Mouse (Mus musculus) lung, embryonic 14.5 days (tissue): ENCODE results near the gene Bak1. TPM values are rescaled to one million over a fixed set of nuclear protein-coding genes. Genes with fewer than 3 reads are reported as not detected.

Experiments used
- ATAC-seq: fragments of 200-750 bp; cut with Nextera tagmentation; 2 replicates; pipeline ENCODE4 v1.8.0; 2017; ENCODE audit warnings: mild to moderate bottlenecking, moderate TSS enrichment, moderate library complexity; ENCODE audit not compliant: insufficient read depth
- DNase-seq: peaks from one replicate; pipeline ENCODE4 v3.0.0-alpha.2; 2015
- H3K27ac ChIP-seq: fragments of 300-500 bp; sonication (generic); 2 replicates; pipeline ENCODE4 v1.5.1; 2014; ENCODE audit warnings: low read depth, mild to moderate bottlenecking, moderate library complexity
- H3K27me3 ChIP-seq: fragments of 300-500 bp; sonication (generic); 2 replicates; pipeline ENCODE4 v1.6.1; 2014; ENCODE audit warnings: low read length, control low read depth; ENCODE audit not compliant: insufficient read depth
- H3K36me3 ChIP-seq: fragments of 300-500 bp; sonication (generic); 2 replicates; pipeline ENCODE4 v1.6.1; 2014; ENCODE audit warnings: control low read depth; ENCODE audit not compliant: insufficient read depth
- H3K4me1 ChIP-seq: fragments of 300-500 bp; sonication (generic); 2 replicates; pipeline ENCODE4 v1.6.1; 2014; ENCODE audit warnings: antibody characterized with exemption, control low read depth; ENCODE audit not compliant: insufficient read depth
- H3K4me2 ChIP-seq: fragments of 300-500 bp; sonication (generic); 2 replicates; pipeline ENCODE4 v1.6.1; 2014; ENCODE audit warnings: mild to moderate bottlenecking
- H3K4me3 ChIP-seq: fragments of 300-500 bp; sonication (generic); 2 replicates; pipeline ENCODE4 v1.5.1; 2014; ENCODE audit warnings: low read depth, low read length
- H3K9ac ChIP-seq: fragments of 300-500 bp; sonication (generic); 2 replicates; pipeline ENCODE4 v1.6.1; 2014
- H3K9me3 ChIP-seq: fragments of 300-500 bp; sonication (generic); 2 replicates; pipeline ENCODE4 v1.6.1; 2016; ENCODE audit warnings: low read depth, low read length, control low read depth
- CTCF ChIP-seq: IDR thresholded peaks from 2 replicates; pipeline ENCODE4 v1.5.1; 2016; ENCODE audit warnings: antibody characterized with exemption, low read depth
- WGBS: fragments of 180-500 bp; shearing (Covaris S2); extraction: QIAGEN DNeasy Blood & Tissue Kit; methylation state at CpG from one replicate; pipeline ENCODE4 v1.1.7; 2014; 5-methylcytosine and 5-hydroxymethylcytosine counted together
- polyA plus RNA-seq: library from polyadenylated mRNA; unstranded; fragments of >200 nt; fragmentation: Nextera tagmentation; extraction: Ambion mirVana; gene quantifications from 2 replicates; pipeline ENCODE4 v1.2.1, GENCODE M21; 2014

Gene Bak1
- polyA plus RNA-seq, 1 experiment from 2014 or later = 12.0 TPM

DNA sequence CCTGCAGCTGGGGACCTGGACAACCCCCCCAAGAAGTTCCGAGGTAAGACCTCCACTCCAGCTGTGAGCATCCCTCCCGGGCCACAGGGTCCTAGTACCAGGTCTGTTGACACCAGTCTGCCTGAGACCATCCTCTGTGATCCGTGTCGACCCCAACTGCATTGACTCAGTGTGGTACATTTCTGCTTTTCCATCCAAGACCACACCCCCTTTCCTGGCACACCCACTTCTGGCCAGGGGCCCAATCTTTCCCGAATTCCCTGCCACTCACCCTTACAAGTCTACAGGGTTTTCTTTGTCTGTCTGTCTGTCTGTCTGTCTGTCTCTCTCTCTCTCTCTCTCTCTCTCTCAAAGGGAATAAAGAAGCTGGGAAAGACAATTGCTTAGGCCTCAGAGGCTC, 44.3 kb upstream of the Bak1 start:
- H3K36me3 ChIP-seq = no peaks in the 10 kb centered on the region
- WGBS = 73% methylated on average over 5 of the region's 5 CpGs
- DNase-seq = no peak
- no peak overlapping the region for H3K4me2 ChIP-seq
- H3K27ac ChIP-seq = no peak overlapping the region
- no peaks in the 10 kb centered on the region for H3K4me1 ChIP-seq
- ATAC-seq = no peak
- H3K4me3 ChIP-seq = no peak overlapping the region
- no peak for TF ChIP-seq CTCF
- H3K9ac ChIP-seq = no peak overlapping the region
- H3K9me3 ChIP-seq = no peaks in the 10 kb centered on the region
- H3K27me3 ChIP-seq = no peaks in the 10 kb centered on the region

DNA sequence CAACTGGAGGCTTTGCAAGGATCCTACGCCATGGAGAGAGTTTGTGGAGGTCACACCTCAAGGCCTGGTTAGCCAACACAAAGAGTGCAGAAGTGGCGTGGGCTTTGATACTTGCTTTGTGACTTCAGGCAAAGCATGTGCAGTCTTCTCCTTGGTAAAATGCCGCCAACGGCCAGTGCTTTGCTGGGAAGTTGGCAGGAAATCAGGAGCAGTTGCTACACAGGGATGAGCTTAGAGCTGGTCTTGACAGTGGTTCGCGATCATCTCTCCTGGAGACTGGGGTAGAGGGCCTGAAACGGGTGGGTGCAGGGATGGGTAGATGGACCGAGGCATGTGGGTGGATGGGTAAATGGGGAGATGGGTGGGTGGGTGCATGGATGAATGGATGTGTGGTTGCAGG, 43.6 kb upstream of the Bak1 start:
- no peak for TF ChIP-seq CTCF
- DNase-seq = no peak
- Histone ChIP-seq H3K27ac (no peak overlapping the region), H3K4me1 (no peaks in the 10 kb centered on the region), H3K9me3 (no peaks in the 10 kb centered on the region), H3K36me3 (no peaks in the 10 kb centered on the region), H3K9ac (no peak overlapping the region), H3K4me2 (no peak overlapping the region), H3K4me3 (no peak overlapping the region), H3K27me3 (no peaks in the 10 kb centered on the region)
- ATAC-seq = no peak
- WGBS = 89% methylated on average over 8 of the region's 8 CpGs

DNA sequence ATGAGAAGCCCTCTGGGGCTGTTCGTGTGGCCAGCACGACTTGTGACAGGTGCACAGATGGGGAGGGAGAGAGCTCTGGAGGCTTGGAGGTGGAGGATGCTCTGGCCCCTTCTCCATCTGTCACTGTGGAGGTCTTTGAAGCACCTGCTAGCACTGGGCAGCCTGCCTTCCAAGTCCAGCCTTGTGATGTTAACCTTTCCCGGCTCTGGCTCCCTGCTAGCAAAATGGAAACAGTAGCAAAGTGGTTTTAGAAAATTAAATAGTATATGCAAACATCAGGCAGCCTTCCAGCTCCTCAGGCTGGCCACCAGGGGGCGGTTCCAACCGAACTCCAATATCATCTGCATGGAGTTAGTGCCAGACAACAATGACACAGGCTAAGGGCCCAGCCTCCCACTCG, 42.8 kb upstream of the Bak1 start:
- H3K4me2 ChIP-seq = no peak overlapping the region
- no peaks in the 10 kb centered on the region for H3K27me3 ChIP-seq
- peak; percentile 71 for TF ChIP-seq CTCF
- DNase-seq (peak; percentile 52), ATAC-seq (no peak)
- H3K4me3 ChIP-seq = no peak overlapping the region
- H3K9ac ChIP-seq = no peak overlapping the region
- H3K9me3 ChIP-seq = no peaks in the 10 kb centered on the region
- no peaks in the 10 kb centered on the region for H3K4me1 ChIP-seq
- no peaks in the 10 kb centered on the region for H3K36me3 ChIP-seq
- H3K27ac ChIP-seq = no peak overlapping the region
- 40% methylated on average over 6 of the region's 6 CpGs for WGBS

- H3K4me1 ChIP-seq = no peaks in the 10 kb centered on the region
- WGBS = 84% methylated on average over 7 of the region's 7 CpGs
Observed at GRCm38 (mm10) chr17:27070913-27071312, 42.1 kb upstream of the Bak1 start.

DNA sequence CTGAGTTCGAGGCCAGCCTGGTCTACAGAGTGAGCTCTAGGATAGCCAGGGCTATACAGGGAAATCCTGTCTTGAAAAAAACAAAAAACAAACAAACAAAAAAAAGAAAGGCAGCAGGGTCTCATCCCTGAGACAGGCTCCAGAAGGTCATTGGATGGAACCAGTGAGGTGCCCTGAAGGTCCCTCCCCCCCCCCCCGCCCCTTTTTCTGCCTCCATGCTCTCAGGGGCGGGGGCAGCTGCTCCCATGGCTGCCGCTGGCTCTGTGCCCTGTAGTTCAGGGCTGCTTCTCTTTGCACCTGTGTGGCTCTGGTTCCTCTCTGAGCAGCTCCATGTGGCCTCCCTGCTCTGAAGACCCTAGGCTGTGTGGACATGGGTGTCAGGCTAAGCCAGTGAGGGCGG, 40.3 kb upstream of the Bak1 start:
- no peak overlapping the region for H3K4me3 ChIP-seq
- H3K36me3 ChIP-seq = no peaks in the 10 kb centered on the region
- no peak overlapping the region for H3K27ac ChIP-seq
- ATAC-seq (no peak), DNase-seq (no peak)
- no peaks in the 10 kb centered on the region for H3K27me3 ChIP-seq
- whole genome bisulfite sequencing = 67% methylated on average over 4 of the region's 5 CpGs
- H3K4me1 ChIP-seq = no peaks in the 10 kb centered on the region
- H3K9ac ChIP-seq = no peak overlapping the region
- H3K4me2 ChIP-seq = no peak overlapping the region
- no peak for TF ChIP-seq CTCF
- no peaks in the 10 kb centered on the region for H3K9me3 ChIP-seq

More at GRCm38 (mm10) chr17:27070913-27071312, 42.1 kb upstream of the Bak1 start:
- no peaks in the 10 kb centered on the region for H3K36me3 ChIP-seq
- no peak overlapping the region for H3K4me2 ChIP-seq
- H3K27me3 ChIP-seq = no peaks in the 10 kb centered on the region
- H3K4me3 ChIP-seq = no peak overlapping the region
- no peak overlapping the region for H3K9ac ChIP-seq
- no peak for TF ChIP-seq CTCF
- H3K9me3 ChIP-seq = no peaks in the 10 kb centered on the region
- no peak for ATAC-seq
- no peak overlapping the region for H3K27ac ChIP-seq
- DNase-seq = no peak

DNA sequence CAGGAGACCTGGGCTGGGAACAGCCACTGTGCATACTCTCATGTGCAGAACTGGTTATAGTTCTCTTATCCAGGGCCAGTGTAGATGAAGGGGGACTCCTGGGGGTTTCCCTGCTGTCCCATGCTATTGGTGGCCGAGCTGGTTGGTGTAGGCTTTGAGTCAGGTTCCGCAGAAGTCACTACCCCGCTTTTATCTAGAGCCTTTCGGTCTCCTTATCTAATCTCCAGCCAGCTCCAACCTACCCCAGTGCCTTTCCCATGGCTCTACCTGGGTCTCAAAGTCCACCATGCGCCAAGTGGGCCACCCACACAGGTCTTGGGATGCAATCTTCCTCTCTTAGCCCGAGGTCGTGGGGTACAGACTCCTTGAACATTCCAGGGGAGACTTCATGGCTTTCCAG, 37.3 kb upstream of the Bak1 start:
- TF ChIP-seq CTCF = no peak
- Histone ChIP-seq H3K9ac (no peak overlapping the region), H3K27ac (no peak overlapping the region), H3K27me3 (no peaks in the 10 kb centered on the region), H3K4me1 (0 out of 2 replicates have a peak, but pooled peaks cover 5% of the 10 kb centered on the region), H3K4me2 (no peak overlapping the region), H3K36me3 (no peaks in the 10 kb centered on the region), H3K9me3 (no peaks in the 10 kb centered on the region), H3K4me3 (no peak overlapping the region)
- WGBS = 48% methylated on average over 7 of the region's 7 CpGs
- no peak for ATAC-seq
- no peak for DNase-seq

GRCm38 (mm10) chr17:27064195-27064594, 35.4 kb upstream of the Bak1 start:
- DNase-seq (no peak), ATAC-seq (no peak; the same call in 1 of the 2 replicates)
- 28% methylated on average over 2 of the region's 2 CpGs for WGBS
- Histone ChIP-seq H3K27ac (0 out of 2 replicates have a peak overlapping the region, but pooled peaks have one; percentile 12), H3K9ac (no peak overlapping the region), H3K9me3 (no peaks in the 10 kb centered on the region), H3K4me1 (0 out of 2 replicates have a peak, but pooled peaks cover 5% of the 10 kb centered on the region), H3K4me3 (no peak overlapping the region), H3K4me2 (no peak overlapping the region), H3K27me3 (no peaks in the 10 kb centered on the region), H3K36me3 (no peaks in the 10 kb centered on the region)
- TF ChIP-seq CTCF = no peak

DNA sequence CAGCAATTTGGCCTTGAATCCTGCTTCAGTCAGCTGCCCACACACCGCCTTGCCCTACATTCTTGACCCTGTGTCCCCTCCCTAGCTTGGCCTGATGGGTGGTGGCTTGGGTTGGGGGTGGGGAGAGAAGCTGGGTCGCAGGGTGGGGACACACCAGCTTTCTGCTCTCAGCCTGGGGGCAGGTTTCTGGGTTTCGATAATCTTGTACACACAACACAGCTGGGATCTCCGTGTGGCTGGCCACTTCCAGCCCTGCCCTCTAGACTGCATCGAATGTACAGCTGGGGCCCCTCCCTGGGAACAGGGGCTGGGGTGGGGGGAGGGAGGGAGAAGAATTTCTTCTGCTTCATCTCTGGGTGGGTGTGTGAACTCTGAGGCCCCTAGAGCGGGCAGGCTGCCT, 34.9 kb upstream of the Bak1 start:
- 0 out of 2 replicates have a peak, but pooled peaks cover 5% of the 10 kb centered on the region for H3K4me1 ChIP-seq
- no peak overlapping the region for H3K4me3 ChIP-seq
- no peak overlapping the region for H3K4me2 ChIP-seq
- ATAC-seq (peak; percentile 16; the same call in 1 of the 2 replicates), DNase-seq (no peak)
- H3K9ac ChIP-seq = no peak overlapping the region
- 0 out of 2 replicates have a peak overlapping the region, but pooled peaks have one; percentile 12 for H3K27ac ChIP-seq
- H3K9me3 ChIP-seq = no peaks in the 10 kb centered on the region
- H3K36me3 ChIP-seq = no peaks in the 10 kb centered on the region
- H3K27me3 ChIP-seq = no peaks in the 10 kb centered on the region; the same call in 1 of the 2 replicates
- TF ChIP-seq CTCF = no peak
- WGBS = 15% methylated on average over 6 of the region's 6 CpGs
